Mouse (Mus musculus) MEL (cell line): ENCODE data around the gene Chp1. TPM values are rescaled to one million over a fixed set of nuclear protein-coding genes. Genes with fewer than 3 reads are reported as not detected.
A peak's percentile ranks its signal among the peaks of the same experiment; 100 is the strongest.

Experiments used
- DNase-seq: peaks from one replicate; pipeline ENCODE4 v3.0.0; 2011; ENCODE audit warnings: low read depth, low spot score
- H3K27ac ChIP-seq: 2 replicates; pipeline ENCODE4 v1.5.1; 2012; ENCODE audit warnings: low read depth, mild to moderate bottlenecking, control low read depth, low read length, moderate library complexity; ENCODE audit not compliant: control insufficient read depth
- H3K27me3 ChIP-seq, 2 experiments: fragments of 150-350 bp in 1 of 2; sonication (generic) in 1 of 2; 2 replicates each; pipeline ENCODE4 v1.6.1; 2012; ENCODE audit warnings: low read length in 2 of 2, mild to moderate bottlenecking in 2 of 2, improper control_type of control experiment in 1 of 2, moderate library complexity in 1 of 2; ENCODE audit not compliant: insufficient read depth in 2 of 2, control insufficient read depth in 1 of 2
- H3K36me3 ChIP-seq, 2 experiments: 2 replicates each; pipeline ENCODE4 v1.6.1; 2012 to 2014; ENCODE audit warnings: low read length in 2 of 2, improper control_type of control experiment in 1 of 2, inconsistent platforms in 1 of 2, mild to moderate bottlenecking in 1 of 2; ENCODE audit not compliant: insufficient read depth in 2 of 2, control insufficient read depth in 1 of 2
- H3K4me1 ChIP-seq, 2 experiments: fragments of 150-350 bp in 1 of 2; sonication (generic) in 1 of 2; 2 replicates each; pipeline ENCODE4 v1.6.1; 2012; ENCODE audit warnings: low read length in 2 of 2, improper control_type of control experiment in 1 of 2, mild to moderate bottlenecking in 1 of 2; ENCODE audit not compliant: insufficient read depth in 2 of 2, control insufficient read depth in 1 of 2
- H3K4me3 ChIP-seq, 2 experiments: fragments of 150-350 bp in 1 of 2; sonication (generic) in 1 of 2; 2 replicates each; pipeline ENCODE4 v1.5.1; 2012; ENCODE audit warnings: low read depth in 2 of 2, low read length in 2 of 2, mild to moderate bottlenecking in 2 of 2, moderate library complexity in 2 of 2, control low read depth in 1 of 2, improper control_type of control experiment in 1 of 2; ENCODE audit not compliant: control insufficient read depth in 1 of 2, insufficient read depth in 1 of 2
- H3K79me2 ChIP-seq: 2 replicates; pipeline ENCODE4 v1.6.1; 2012; ENCODE audit warnings: mild to moderate bottlenecking, low read length, moderate library complexity; ENCODE audit not compliant: control insufficient read depth, poor library complexity, insufficient read depth
- H3K9ac ChIP-seq: 2 replicates; pipeline ENCODE4 v1.6.1; 2012; ENCODE audit warnings: low read depth, mild to moderate bottlenecking, control low read depth, low read length, moderate library complexity; ENCODE audit not compliant: control insufficient read depth, poor library complexity, severe bottlenecking
- H3K9me3 ChIP-seq: fragments of 150-350 bp; sonication (generic); replicated peaks from 2 replicates; pipeline ENCODE4 v1.6.1; 2012; ENCODE audit warnings: mild to moderate bottlenecking, low read length, improper control_type of control experiment, moderate library complexity; ENCODE audit not compliant: insufficient read depth
- BHLHE40 ChIP-seq: IDR thresholded peaks from 2 replicates; pipeline ENCODE4 v1.6.1; 2012; ENCODE audit warnings: low read depth, mild to moderate bottlenecking, inconsistent platforms, low read length, improper control_type of control experiment, borderline replicate concordance
- CHD1 ChIP-seq: IDR thresholded peaks from 2 replicates; pipeline ENCODE4 v1.6.1; 2012; ENCODE audit warnings: low read depth, mild to moderate bottlenecking, inconsistent platforms, low read length, improper control_type of control experiment
- CHD2 ChIP-seq: IDR thresholded peaks from 2 replicates; pipeline ENCODE4 v1.6.1; 2011; ENCODE audit warnings: low read length, improper control_type of control experiment
- CTCF ChIP-seq, 3 experiments: IDR thresholded peaks in 2 of 3; conservative IDR thresholded peaks in 1 of 3; 2 replicates each; pipeline ENCODE4 v1.5.1; 2011 to 2012; ENCODE audit warnings: low read length in 3 of 3, low read depth in 2 of 3, mild to moderate bottlenecking in 2 of 3, improper control_type of control experiment in 1 of 3, inconsistent platforms in 1 of 3, mixed read lengths in 1 of 3, moderate library complexity in 1 of 3; ENCODE audit not compliant: control insufficient read depth in 1 of 3, insufficient read depth in 1 of 3, poor library complexity in 1 of 3, severe bottlenecking in 1 of 3
- E2F4 ChIP-seq: IDR thresholded peaks from 2 replicates; pipeline ENCODE4 v1.6.1; 2011; ENCODE audit warnings: low read depth, low read length, improper control_type of control experiment, borderline replicate concordance
- ELF1 ChIP-seq: IDR thresholded peaks from 2 replicates; pipeline ENCODE4 v1.6.1; 2014; ENCODE audit warnings: low read depth, mild to moderate bottlenecking, inconsistent platforms, low read length, improper control_type of control experiment, moderate library complexity
- EP300 ChIP-seq, 2 experiments: IDR thresholded peaks; 2 replicates each; pipeline ENCODE4 v1.6.1; 2011; ENCODE audit warnings: improper control_type of control experiment in 2 of 2, low read length in 2 of 2, low read depth in 1 of 2, mild to moderate bottlenecking in 1 of 2
- ETS1 ChIP-seq: IDR thresholded peaks from 2 replicates; pipeline ENCODE4 v1.6.1; 2012; ENCODE audit warnings: low read depth, mild to moderate bottlenecking, inconsistent platforms, low read length, improper control_type of control experiment, moderate library complexity
- GABPA ChIP-seq: IDR thresholded peaks from 2 replicates; pipeline ENCODE4 v1.6.1; 2012; ENCODE audit warnings: low read depth, mild to moderate bottlenecking, inconsistent platforms, low read length, improper control_type of control experiment, moderate library complexity
- GATA1 ChIP-seq: IDR thresholded peaks from 2 replicates; pipeline ENCODE4 v1.6.1; 2011; ENCODE audit warnings: low read depth, low read length, improper control_type of control experiment
- HCFC1 ChIP-seq: IDR thresholded peaks from 2 replicates; pipeline ENCODE4 v1.6.1; 2012; ENCODE audit warnings: low read depth, mild to moderate bottlenecking, inconsistent platforms, low read length, improper control_type of control experiment, moderate library complexity
- JUND ChIP-seq: IDR thresholded peaks from 2 replicates; pipeline ENCODE4 v1.6.1; 2011; ENCODE audit warnings: low read depth, mild to moderate bottlenecking, improper control_type of control experiment, low read length
- KAT2A ChIP-seq: conservative IDR thresholded peaks from 2 replicates; pipeline ENCODE4 v1.6.1; 2012; ENCODE audit warnings: low read depth, low read length, improper control_type of control experiment, inconsistent platforms
- MAFK ChIP-seq: IDR thresholded peaks from 2 replicates; pipeline ENCODE4 v1.6.1; 2011; ENCODE audit warnings: low read depth, mild to moderate bottlenecking, low read length, improper control_type of control experiment, borderline replicate concordance
- MAZ ChIP-seq: IDR thresholded peaks from 2 replicates; pipeline ENCODE4 v1.6.1; 2012; ENCODE audit warnings: low read depth, mild to moderate bottlenecking, inconsistent platforms, low read length, improper control_type of control experiment
- MEF2A ChIP-seq: IDR thresholded peaks from 2 replicates; pipeline ENCODE4 v1.6.1; 2014; ENCODE audit warnings: low read depth, mild to moderate bottlenecking, inconsistent platforms, low read length, improper control_type of control experiment; ENCODE audit not compliant: poor library complexity, insufficient replicate concordance, severe bottlenecking; ENCODE audit errors: extremely low read depth
- MXI1 ChIP-seq: IDR thresholded peaks from 2 replicates; pipeline ENCODE4 v1.6.1; 2011; ENCODE audit warnings: mild to moderate bottlenecking, low read depth, low read length, improper control_type of control experiment
- MYB ChIP-seq: IDR thresholded peaks from 2 replicates; pipeline ENCODE4 v1.6.1; 2011; ENCODE audit warnings: mild to moderate bottlenecking, low read depth, low read length, improper control_type of control experiment
- MYC ChIP-seq: IDR thresholded peaks from 2 replicates; pipeline ENCODE4 v1.6.1; 2011; ENCODE audit warnings: low read depth, mild to moderate bottlenecking, low read length, improper control_type of control experiment, moderate library complexity
- NELFE ChIP-seq: IDR thresholded peaks from 2 replicates; pipeline ENCODE4 v1.6.1; 2011; ENCODE audit warnings: low read depth, low read length, improper control_type of control experiment
- NRF1 ChIP-seq: IDR thresholded peaks from 2 replicates; pipeline ENCODE4 v1.6.1; 2014; ENCODE audit warnings: low read depth, mild to moderate bottlenecking, inconsistent platforms, low read length, improper control_type of control experiment, moderate library complexity; ENCODE audit not compliant: poor library complexity, insufficient read depth, severe bottlenecking
- POLR2A ChIP-seq, 2 experiments: IDR thresholded peaks; 2 replicates each; pipeline ENCODE4 v1.6.1; 2011 to 2012; ENCODE audit warnings: low read length in 2 of 2, mild to moderate bottlenecking in 2 of 2, control low read depth in 1 of 2, improper control_type of control experiment in 1 of 2, low read depth in 1 of 2, moderate library complexity in 1 of 2; ENCODE audit not compliant: control insufficient read depth in 1 of 2, insufficient read depth in 1 of 2, poor library complexity in 1 of 2
- POLR2AphosphoS2 ChIP-seq: IDR thresholded peaks from 2 replicates; pipeline ENCODE4 v1.6.1; 2011; ENCODE audit warnings: low read length, improper control_type of control experiment
- POLR2AphosphoS5 ChIP-seq: IDR thresholded peaks from 2 replicates; pipeline ENCODE4 v1.6.1; 2012; ENCODE audit warnings: low read depth, borderline replicate concordance, mild to moderate bottlenecking, inconsistent platforms, low read length, moderate library complexity, mixed read lengths
- RAD21 ChIP-seq: IDR thresholded peaks from 2 replicates; pipeline ENCODE4 v1.6.1; 2011; ENCODE audit warnings: mild to moderate bottlenecking, low read depth, low read length, improper control_type of control experiment
- RCOR1 ChIP-seq: IDR thresholded peaks from 2 replicates; pipeline ENCODE4 v1.6.1; 2012; ENCODE audit warnings: low read depth, mild to moderate bottlenecking, inconsistent platforms, low read length, improper control_type of control experiment
- SIN3A ChIP-seq: IDR thresholded peaks from 2 replicates; pipeline ENCODE4 v1.6.1; 2012; ENCODE audit warnings: low read length, improper control_type of control experiment, inconsistent platforms
- SMC3 ChIP-seq: IDR thresholded peaks from 2 replicates; pipeline ENCODE4 v1.6.1; 2011; ENCODE audit warnings: low read depth, low read length, improper control_type of control experiment
- TAL1 ChIP-seq: IDR thresholded peaks from 2 replicates; pipeline ENCODE4 v1.6.1; 2012; ENCODE audit warnings: mild to moderate bottlenecking, inconsistent platforms, low read length, moderate library complexity, mixed read lengths
- TBP ChIP-seq: IDR thresholded peaks from 2 replicates; pipeline ENCODE4 v1.8.0; 2011; ENCODE audit warnings: low read depth, low read length, improper control_type of control experiment
- TCF12 ChIP-seq: IDR thresholded peaks from 2 replicates; pipeline ENCODE4 v1.6.1; 2014; ENCODE audit warnings: low read depth, mild to moderate bottlenecking, inconsistent platforms, low read length, improper control_type of control experiment, moderate library complexity
- UBTF ChIP-seq: IDR thresholded peaks from 2 replicates; pipeline ENCODE4 v1.6.1; 2012; ENCODE audit warnings: low read depth, mild to moderate bottlenecking, inconsistent platforms, low read length, improper control_type of control experiment, moderate library complexity, borderline replicate concordance; ENCODE audit not compliant: insufficient read depth
- USF1 ChIP-seq: IDR thresholded peaks from 2 replicates; pipeline ENCODE4 v1.6.1; 2014; ENCODE audit warnings: low read depth, mild to moderate bottlenecking, inconsistent platforms, low read length, improper control_type of control experiment, moderate library complexity
- USF2 ChIP-seq, 2 experiments: IDR thresholded peaks; 2 replicates each; pipeline ENCODE4 v1.6.1; 2011 to 2012; ENCODE audit warnings: improper control_type of control experiment in 2 of 2, low read length in 2 of 2, borderline replicate concordance in 1 of 2, inconsistent platforms in 1 of 2, low read depth in 1 of 2, mild to moderate bottlenecking in 1 of 2; ENCODE audit not compliant: insufficient read depth in 1 of 2
- ZC3H11A ChIP-seq: IDR thresholded peaks from 2 replicates; pipeline ENCODE4 v1.6.1; 2012; ENCODE audit warnings: low read depth, mild to moderate bottlenecking, inconsistent platforms, low read length, improper control_type of control experiment
- ZKSCAN1 ChIP-seq: IDR thresholded peaks from 2 replicates; pipeline ENCODE4 v1.6.1; 2012; ENCODE audit warnings: low read depth, mild to moderate bottlenecking, inconsistent platforms, low read length, improper control_type of control experiment, moderate library complexity
- ZMIZ1 ChIP-seq: IDR thresholded peaks from 2 replicates; pipeline ENCODE4 v1.6.1; 2012; ENCODE audit warnings: low read depth, mild to moderate bottlenecking, inconsistent platforms, low read length, improper control_type of control experiment, moderate library complexity
- ZNF384 ChIP-seq: IDR thresholded peaks from 2 replicates; pipeline ENCODE4 v1.6.1; 2012; ENCODE audit warnings: low read depth, mild to moderate bottlenecking, inconsistent platforms, low read length, improper control_type of control experiment
- polyA plus RNA-seq, 2 experiments: library from polyadenylated mRNA; stranded (reverse) in 1 of 2; unstranded in 1 of 2; fragments of >175 nt in 1 of 2; fragments of >200 nt in 1 of 2; gene quantifications; 2 replicates each; pipeline versions ENCODE4 v1.2.1 to v1.2.4; 2012; ENCODE audit warnings: low replicate concordance in 2 of 2, low read depth in 1 of 2; ENCODE audit not compliant: insufficient read length in 2 of 2, insufficient read depth in 1 of 2, missing spikeins in 1 of 2
- total RNA-seq: library from RNA; depleted of rRNA; stranded (reverse); fragments of 300-350 nt; gene quantifications from 2 replicates; pipeline ENCODE4 v1.2.3, GENCODE M21; 2012

The Chp1 gene
- total and polyA plus RNA-seq, 3 experiments = 32.5 to 74.8 TPM; not detected in 1

DNA sequence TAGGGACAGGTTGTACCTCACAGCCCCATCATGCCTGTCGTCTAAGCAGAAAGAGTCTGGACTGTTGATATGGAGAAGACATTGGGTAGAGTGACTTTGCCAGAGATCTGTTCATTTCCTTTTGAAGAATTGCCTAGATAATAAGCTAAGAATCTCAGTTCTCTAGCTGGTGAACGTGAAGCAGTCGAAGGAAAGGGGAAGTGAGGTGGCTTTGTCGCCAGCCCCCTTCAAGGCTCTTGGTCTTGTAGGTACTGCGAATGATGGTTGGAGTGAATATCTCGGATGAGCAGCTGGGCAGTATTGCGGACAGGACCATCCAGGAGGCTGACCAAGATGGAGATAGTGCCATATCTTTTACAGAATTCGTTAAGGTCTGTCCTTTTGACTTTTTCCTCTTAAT lies 36.8 kb downstream of the Chp1 start:
- no peaks in the 10 kb centered on the region for H3K79me2 ChIP-seq
- TF ChIP-seq MAZ = no peak
- no peak for TF ChIP-seq ZC3H11A
- no peak for TF ChIP-seq POLR2AphosphoS5
- no peak for TF ChIP-seq HCFC1
- 0 out of 2 replicates have a peak, but pooled peaks have one; percentile 34 for TF ChIP-seq RCOR1
- no peak for TF ChIP-seq ETS1
- no peak for TF ChIP-seq MEF2A
- no peak for TF ChIP-seq BHLHE40
- TF ChIP-seq E2F4 = no peak
- TF ChIP-seq GATA1 = peak; percentile 4; the same call in 1 of the 2 replicates
- TF ChIP-seq USF1 = no peak
- TF ChIP-seq NRF1 = no peak
- TF ChIP-seq MAFK = no peak
- peak; percentile 40; the same call in 1 of the 2 replicates for TF ChIP-seq TCF12
- TF ChIP-seq POLR2A (IDR thresholded peaks at IDR 0.05; ENCODE audit: control insufficient read depth in 1 of 2, insufficient read depth in 1 of 2, low read depth in 1 of 2, low read length in 2 of 2, poor library complexity in 1 of 2) = no peak
- TF ChIP-seq MYB = no peak
- TF ChIP-seq ZNF384 = no peak
- TF ChIP-seq SMC3 = no peak
- no peak for TF ChIP-seq POLR2AphosphoS2
- TF ChIP-seq JUND = no peak
- peak; percentile 58 to 63; a peak in 2 of 4 replicates for TF ChIP-seq EP300 (IDR thresholded peaks at IDR 0.05; ENCODE audit: low read depth in 1 of 2, low read length in 2 of 2)
- no peak for TF ChIP-seq USF2 (IDR thresholded peaks at IDR 0.05; ENCODE audit: borderline replicate concordance in 1 of 2, insufficient read depth in 1 of 2, low read depth in 1 of 2, low read length in 2 of 2)
- TF ChIP-seq TBP = peak; percentile 59
- TF ChIP-seq CHD2 = no peak
- no peak for TF ChIP-seq KAT2A
- TF ChIP-seq CTCF (IDR thresholded peaks at IDR 0.05 in 2 of 3, conservative IDR thresholded peaks at IDR 0.05 in 1 of 3; ENCODE audit: control insufficient read depth in 1 of 3, insufficient read depth in 1 of 3, low read depth in 2 of 3, low read length in 3 of 3, poor library complexity in 1 of 3, severe bottlenecking in 1 of 3) = no peak
- TF ChIP-seq SIN3A = no peak; the same call in 1 of the 2 replicates
- no peak for TF ChIP-seq UBTF
- TF ChIP-seq ZKSCAN1 = no peak
- peak; percentile 38 for TF ChIP-seq MXI1
- peak; percentile 66 for TF ChIP-seq TAL1
- TF ChIP-seq RAD21 = no peak
- no peak for TF ChIP-seq ZMIZ1
- TF ChIP-seq CHD1 = no peak
- TF ChIP-seq ELF1 = no peak
- no peak for TF ChIP-seq NELFE
- no peak for TF ChIP-seq MYC
- TF ChIP-seq GABPA = no peak
- H3K9me3 ChIP-seq = no peaks in the 10 kb centered on the region
- H3K27ac ChIP-seq = peak overlapping the region; percentile 78
- peaks cover 1 to 16% of the 10 kb centered on the region in 2 experiments; a peak in 3 of 4 replicates for H3K36me3 ChIP-seq
- H3K4me3 ChIP-seq = peak overlapping the region in 1 of 2 experiments; percentile 34; a peak in 2 of 4 replicates
- H3K4me1 ChIP-seq = peaks cover 16% of the 10 kb centered on the region in 2 experiments
- H3K27me3 ChIP-seq = no peaks in the 10 kb centered on the region
- peak overlapping the region; percentile 46 for H3K9ac ChIP-seq
- peak; percentile 90 for DNase-seq
